Mouse (Mus musculus): ENCODE data around the gene Wrap73.

GRCm38 (mm10) chr4:154125202-154125601, 17.0 kb upstream of the Wrap73 start:
- no peak for TF ChIP-seq POLR2A (IDR thresholded peaks at IDR 0.05; ENCODE audit: low read depth, low read length)
- no peak for TF ChIP-seq CTCF (IDR thresholded peaks at IDR 0.05; ENCODE audit: borderline replicate concordance, insufficient read depth, low read length)
